Mouse (Mus musculus): ENCODE results near the gene Gria3.

GRCm38 (mm10) chrX:41562296-41563060 lies 161.8 kb downstream of the Gria3 start:
- TF ChIP-seq CTCF (IDR thresholded peaks at IDR 0.05; ENCODE audit: low read depth, low read length) (no peak), POLR2A (IDR thresholded peaks at IDR 0.05; ENCODE audit: insufficient read depth, low read length) (no peak), EP300 (IDR thresholded peaks at IDR 0.05; ENCODE audit: insufficient read depth, low read depth, low read length) (no peak)

All from ES-Bruce4 (cell line).